Mouse (Mus musculus) bone marrow macrophage, adult 2 months (primary cell): ENCODE measurements around the gene Dync2h1.

Experiments used
- CTCF ChIP-seq: IDR thresholded peaks from 2 replicates; pipeline ENCODE4 v1.5.1; 2012; ENCODE audit warnings: low read depth, mild to moderate bottlenecking, low read length, moderate library complexity
- POLR2A ChIP-seq: IDR thresholded peaks from 2 replicates; pipeline ENCODE4 v1.6.1; 2012; ENCODE audit warnings: mild to moderate bottlenecking, low read depth, low read length, borderline replicate concordance

- TF ChIP-seq POLR2A = no peak
- TF ChIP-seq CTCF = no peak
Observed at GRCm38 (mm10) chr9:7216240-7216639, 32.0 kb upstream of the Dync2h1 start.
